Mouse (Mus musculus) liver, embryonic 16.5 days (tissue): ENCODE measurements around the gene Nid2. TPM values are rescaled to one million over a fixed set of nuclear protein-coding genes. Genes with fewer than 3 reads are reported as not detected.
A peak's percentile ranks its signal among the peaks of the same experiment; 100 is the strongest.

Experiments
- ATAC-seq: fragments of 200-750 bp; cut with Nextera tagmentation; 2 replicates; pipeline ENCODE4 v1.8.0; 2017; ENCODE audit warnings: low read depth, mild to moderate bottlenecking, moderate number of reproducible peaks, moderate library complexity
- H3K27ac ChIP-seq: fragments of 300-500 bp; sonication (generic); 2 replicates; pipeline ENCODE4 v1.5.1; 2014; ENCODE audit warnings: mild to moderate bottlenecking, low read length
- H3K27me3 ChIP-seq: fragments of 300-500 bp; sonication (generic); 2 replicates; pipeline ENCODE4 v1.6.1; 2014; ENCODE audit warnings: low read depth, low read length, mixed read lengths; ENCODE audit not compliant: control insufficient read depth, insufficient read depth
- H3K36me3 ChIP-seq: fragments of 300-500 bp; sonication (generic); 2 replicates; pipeline ENCODE4 v1.6.1; 2014; ENCODE audit warnings: mild to moderate bottlenecking; ENCODE audit not compliant: control insufficient read depth, insufficient read depth
- H3K4me1 ChIP-seq: fragments of 300-500 bp; sonication (generic); 2 replicates; pipeline ENCODE4 v1.6.1; 2014; ENCODE audit warnings: low read depth, low read length, mixed read lengths; ENCODE audit not compliant: control insufficient read depth
- H3K4me2 ChIP-seq: fragments of 300-500 bp; sonication (generic); 2 replicates; pipeline ENCODE4 v1.6.1; 2014; ENCODE audit warnings: low read depth, low read length, mixed read lengths
- H3K4me3 ChIP-seq: fragments of 300-500 bp; sonication (generic); 2 replicates; pipeline ENCODE4 v1.5.1; 2014; ENCODE audit warnings: low read depth, mild to moderate bottlenecking, low read length
- H3K9ac ChIP-seq: fragments of 300-500 bp; sonication (generic); 2 replicates; pipeline ENCODE4 v1.6.1; 2014; ENCODE audit warnings: low read depth, low read length
- H3K9me3 ChIP-seq: fragments of 300-500 bp; sonication (generic); replicated peaks from 2 replicates; pipeline ENCODE4 v1.6.1; 2016; ENCODE audit warnings: low read length; ENCODE audit not compliant: control insufficient read depth
- WGBS: fragments of 180-500 bp; shearing (Covaris S2); extraction: QIAGEN DNeasy Blood & Tissue Kit; methylation state at CpG from one replicate; pipeline ENCODE4 v1.1.7; 2014; ENCODE audit not compliant: insufficient replicate concordance; 5-methylcytosine and 5-hydroxymethylcytosine counted together
- polyA plus RNA-seq: library from polyadenylated mRNA; unstranded; fragments of >200 nt; fragmentation: Nextera tagmentation; extraction: Ambion mirVana; gene quantifications from 2 replicates; pipeline ENCODE4 v1.2.1, GENCODE M21; 2015

The Nid2 gene
- polyA plus RNA-seq, 1 experiment from 2014 or later = 16.1 TPM

DNA sequence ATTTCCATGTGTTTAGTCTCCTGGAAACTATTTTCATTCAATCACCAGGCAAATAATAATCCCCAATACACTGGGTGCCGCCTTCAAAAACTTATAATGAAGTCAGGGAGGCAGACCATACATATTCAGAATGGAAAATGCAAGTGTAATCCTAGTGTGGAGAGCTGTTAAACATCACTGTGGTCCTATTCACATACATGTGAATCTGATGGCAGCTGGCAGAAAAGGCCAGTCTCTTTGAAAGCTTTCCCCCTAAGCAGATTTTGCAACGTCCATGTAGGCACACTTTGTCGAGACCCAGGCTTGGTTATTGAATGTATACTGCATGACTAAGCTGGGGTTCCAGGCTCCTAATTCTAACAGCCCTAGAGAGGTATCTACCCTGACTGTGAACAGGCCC, 32.0 kb upstream of the Nid2 start:
- Histone ChIP-seq H3K9ac (no peak overlapping the region), H3K4me2 (no peak overlapping the region), H3K4me1 (no peaks in the 10 kb centered on the region; the same call in 1 of the 2 replicates), H3K36me3 (no peaks in the 10 kb centered on the region), H3K27me3 (no peaks in the 10 kb centered on the region), H3K27ac (no peak overlapping the region), H3K4me3 (no peak overlapping the region), H3K9me3 (no peaks in the 10 kb centered on the region)
- WGBS = 48% methylated on average over 3 of the region's 3 CpGs
- no peak for ATAC-seq

GRCm38 (mm10) chr14:19720044-19720611, 30.9 kb upstream of the Nid2 start:
- Histone ChIP-seq H3K9me3 (no peaks in the 10 kb centered on the region), H3K9ac (no peak overlapping the region), H3K27me3 (no peaks in the 10 kb centered on the region), H3K4me1 (no peaks in the 10 kb centered on the region; the same call in 1 of the 2 replicates), H3K4me3 (no peak overlapping the region), H3K27ac (no peak overlapping the region), H3K4me2 (no peak overlapping the region), H3K36me3 (no peaks in the 10 kb centered on the region)
- ATAC-seq = no peak
- WGBS = 63% methylated on average over 2 of the region's 2 CpGs

- no peak for ATAC-seq
- Histone ChIP-seq H3K27me3 (no peaks in the 10 kb centered on the region), H3K9ac (no peak overlapping the region), H3K4me3 (no peak overlapping the region), H3K36me3 (no peaks in the 10 kb centered on the region), H3K4me2 (no peak overlapping the region), H3K27ac (no peak overlapping the region), H3K4me1 (no peaks in the 10 kb centered on the region), H3K9me3 (no peaks in the 10 kb centered on the region)
- 56% methylated on average over 5 of the region's 5 CpGs for WGBS
Measured at GRCm38 (mm10) chr14:19728278-19728677, 22.8 kb upstream of the Nid2 start.

DNA sequence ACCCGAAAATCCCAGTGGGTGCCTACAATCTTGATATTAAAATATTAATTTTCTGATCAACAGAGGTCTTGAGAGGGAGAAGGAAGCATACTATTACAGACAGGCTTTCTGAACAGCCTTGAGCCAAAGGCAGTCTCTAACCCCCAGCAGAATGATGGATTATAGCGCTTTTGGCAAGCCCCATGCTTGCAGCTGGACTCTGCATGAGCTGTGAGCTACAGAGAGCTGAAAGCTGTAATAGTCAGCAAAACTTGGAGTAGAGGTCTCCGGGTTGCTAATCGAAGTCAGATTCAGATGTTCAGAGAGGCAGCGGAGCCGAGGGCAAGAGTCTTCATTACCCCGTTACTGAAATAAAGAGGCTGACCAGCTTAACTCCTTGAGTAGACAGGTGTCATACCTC, 22.3 kb upstream of the Nid2 start:
- no peaks in the 10 kb centered on the region for H3K9me3 ChIP-seq
- no peak for ATAC-seq
- no peaks in the 10 kb centered on the region for H3K27me3 ChIP-seq
- no peaks in the 10 kb centered on the region for H3K36me3 ChIP-seq
- no peak overlapping the region for H3K9ac ChIP-seq
- no peak overlapping the region for H3K27ac ChIP-seq
- H3K4me3 ChIP-seq = no peak overlapping the region
- no peak overlapping the region for H3K4me2 ChIP-seq
- WGBS = 61% methylated on average over 7 of the region's 7 CpGs
- H3K4me1 ChIP-seq = peaks cover 4% of the 10 kb centered on the region; the same call in 1 of the 2 replicates

DNA sequence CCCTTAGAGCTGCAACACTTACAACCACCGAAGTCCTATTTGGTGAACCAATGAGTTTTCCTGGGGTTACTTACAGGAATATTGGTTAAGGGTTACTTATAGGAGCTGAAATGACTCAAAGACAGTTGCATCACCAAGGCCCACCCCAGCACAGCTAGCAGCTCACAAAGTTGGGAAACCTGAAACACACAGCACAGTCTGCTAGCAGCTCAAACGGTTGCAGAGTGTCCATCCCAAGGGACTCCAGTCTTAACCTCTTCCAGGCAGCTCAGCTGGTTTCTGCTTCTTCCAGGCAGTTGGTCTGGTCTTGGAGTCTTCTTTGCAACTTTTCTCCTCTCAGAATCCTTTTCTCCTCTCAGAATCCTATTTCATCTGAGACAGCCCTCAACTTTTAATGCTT, 19.0 kb upstream of the Nid2 start:
- Histone ChIP-seq H3K9me3 (no peaks in the 10 kb centered on the region), H3K9ac (no peak overlapping the region), H3K4me3 (no peak overlapping the region), H3K4me1 (peaks cover 4% of the 10 kb centered on the region; the same call in 1 of the 2 replicates), H3K4me2 (no peak overlapping the region), H3K36me3 (no peaks in the 10 kb centered on the region), H3K27ac (no peak overlapping the region), H3K27me3 (no peaks in the 10 kb centered on the region)
- ATAC-seq = no peak
- 63% methylated on average over 2 of the region's 2 CpGs for WGBS

DNA sequence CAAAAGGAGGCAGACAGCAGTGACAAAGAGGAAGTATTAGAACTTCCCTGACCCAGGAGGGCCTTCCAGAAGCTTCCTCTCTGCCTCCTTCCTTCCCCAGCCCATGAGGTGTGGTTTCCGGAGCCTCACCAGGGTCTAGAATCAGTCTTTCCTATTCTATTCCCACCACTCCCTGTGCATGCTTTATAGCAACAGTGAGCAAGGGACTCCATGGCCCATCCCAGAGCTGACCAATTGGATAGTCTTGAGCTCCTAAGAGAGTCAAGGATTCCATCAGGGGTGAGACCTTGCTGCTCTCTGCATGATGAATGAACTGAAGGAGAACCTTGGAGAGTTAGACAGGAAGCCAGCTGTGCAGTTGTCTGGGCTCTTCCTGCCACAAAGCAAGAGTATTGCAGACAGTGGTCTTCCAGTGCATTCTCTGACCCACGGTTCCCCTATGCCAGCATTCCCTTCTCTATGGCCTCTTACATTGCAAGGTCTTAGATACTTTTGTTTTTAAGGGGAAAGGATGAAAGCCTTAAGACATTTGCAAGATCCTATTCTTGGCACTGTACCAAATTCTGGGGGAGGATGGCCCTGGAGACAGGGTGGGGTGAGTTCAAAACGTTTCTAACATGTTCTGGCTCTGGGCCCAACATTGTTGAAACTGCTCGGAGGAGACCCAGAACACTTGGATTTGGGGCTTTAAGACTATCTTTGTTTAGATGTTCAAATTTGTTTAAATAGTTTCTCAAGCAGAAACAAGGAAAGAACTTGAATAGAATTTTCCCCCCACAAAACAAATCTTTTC, 17.4 kb upstream of the Nid2 start:
- Histone ChIP-seq H3K27ac (peak overlapping the region; percentile 25; the same call in 1 of the 2 replicates), H3K9me3 (no peaks in the 10 kb centered on the region), H3K4me2 (no peak overlapping the region), H3K9ac (no peak overlapping the region), H3K4me1 (peaks cover 4% of the 10 kb centered on the region; the same call in 1 of the 2 replicates), H3K27me3 (no peaks in the 10 kb centered on the region), H3K36me3 (no peaks in the 10 kb centered on the region), H3K4me3 (no peak overlapping the region)
- peak; percentile 39 for ATAC-seq
- WGBS = 26% methylated on average over 4 of the region's 4 CpGs

DNA sequence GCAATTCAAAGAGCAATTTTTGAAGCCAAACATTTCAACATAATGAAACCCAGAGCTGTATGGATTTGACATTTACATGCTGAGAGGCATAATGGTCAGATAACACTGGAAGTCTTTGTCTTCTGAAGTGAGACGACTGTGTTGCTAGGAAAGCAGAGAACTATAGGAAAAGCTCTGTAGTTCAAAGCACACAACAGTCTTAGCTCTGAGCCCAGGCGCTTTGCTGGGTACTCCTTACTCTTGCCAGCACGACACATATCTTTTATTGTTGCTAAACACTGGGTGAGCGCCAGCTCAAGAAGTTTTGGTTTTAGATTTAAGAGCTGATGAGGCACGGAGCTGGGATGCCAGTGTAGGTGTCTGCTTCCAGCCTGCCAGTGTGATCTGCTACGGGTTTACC, 15.8 kb upstream of the Nid2 start:
- no peak for ATAC-seq
- no peaks in the 10 kb centered on the region for H3K9me3 ChIP-seq
- H3K27ac ChIP-seq = no peak overlapping the region
- no peak overlapping the region for H3K4me2 ChIP-seq
- peaks cover 4% of the 10 kb centered on the region; the same call in 1 of the 2 replicates for H3K4me1 ChIP-seq
- WGBS = 58% methylated on average over 6 of the region's 6 CpGs
- H3K9ac ChIP-seq = no peak overlapping the region
- H3K4me3 ChIP-seq = no peak overlapping the region
- no peaks in the 10 kb centered on the region for H3K36me3 ChIP-seq
- no peaks in the 10 kb centered on the region for H3K27me3 ChIP-seq

GRCm38 (mm10) chr14:19737568-19737967, 13.5 kb upstream of the Nid2 start:
- Histone ChIP-seq H3K27me3 (no peaks in the 10 kb centered on the region), H3K9ac (no peak overlapping the region), H3K4me3 (no peak overlapping the region), H3K9me3 (no peaks in the 10 kb centered on the region), H3K4me2 (no peak overlapping the region), H3K36me3 (no peaks in the 10 kb centered on the region), H3K27ac (no peak overlapping the region), H3K4me1 (peaks cover 4% of the 10 kb centered on the region; the same call in 1 of the 2 replicates)
- no peak for ATAC-seq

DNA sequence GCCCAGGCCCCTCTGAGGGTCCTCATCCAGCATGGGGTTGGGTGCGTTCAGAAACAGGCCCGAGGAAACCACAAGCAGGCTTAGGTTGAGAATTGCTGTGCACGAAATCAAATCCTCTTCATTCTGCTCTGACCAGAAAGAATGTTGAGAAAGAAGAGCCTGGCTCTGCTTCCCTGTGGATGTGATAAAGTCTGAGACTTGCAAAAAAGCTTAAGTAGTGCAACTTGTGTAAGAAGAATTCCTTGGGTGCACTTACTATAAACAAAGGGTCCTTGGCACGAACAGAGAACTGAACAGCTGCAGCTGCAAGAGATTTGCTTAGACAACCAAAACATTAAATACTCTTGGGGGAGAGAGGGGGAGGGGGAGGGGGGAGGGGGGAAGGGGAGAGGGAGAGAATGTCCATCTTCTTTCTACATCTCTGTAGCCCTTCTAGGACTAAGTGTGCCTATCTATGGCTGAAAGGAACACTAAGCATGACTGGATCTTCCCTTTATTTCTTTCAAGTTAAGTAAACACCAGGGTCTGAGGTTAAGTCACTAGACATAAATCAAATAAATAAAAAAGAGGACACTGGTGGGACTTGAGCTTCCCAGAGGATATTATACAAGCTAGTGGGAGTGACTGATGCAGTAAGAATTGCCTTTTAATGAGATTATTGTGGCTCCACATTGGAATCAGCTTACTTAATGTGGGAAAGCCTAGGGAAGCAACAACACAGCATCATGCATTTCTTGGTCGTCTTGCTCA, 12.8 kb upstream of the Nid2 start:
- ATAC-seq = no peak
- no peak overlapping the region for H3K9ac ChIP-seq
- no peaks in the 10 kb centered on the region for H3K9me3 ChIP-seq
- H3K27ac ChIP-seq = no peak overlapping the region
- peaks cover 4% of the 10 kb centered on the region; the same call in 1 of the 2 replicates for H3K4me1 ChIP-seq
- WGBS = 43% methylated on average over 5 of the region's 5 CpGs
- no peak overlapping the region for H3K4me2 ChIP-seq
- no peaks in the 10 kb centered on the region for H3K27me3 ChIP-seq
- H3K4me3 ChIP-seq = no peak overlapping the region
- H3K36me3 ChIP-seq = no peaks in the 10 kb centered on the region
